Mouse (Mus musculus): Measurements from ENCODE around the gene Atad2b. TPM values are rescaled to one million over a fixed set of nuclear protein-coding genes. Genes with fewer than 3 reads are reported as not detected.

The Atad2b gene
- polyA plus RNA-seq (2017; shearing (Covaris generic)): 9.2 TPM

GRCm38 (mm10) chr12:4916994-4917804, at the start of gene Atad2b:
Gene Atad2b (plus strand): TSS chr12:4917353.

GRCm38 (mm10) chr12:4874161-4874927, 42.8 kb upstream of the Atad2b start, which contains the start of gene Mfsd2b:
Gene Mfsd2b (minus strand): TSS chr12:4874359.

GRCm38 (mm10) chr12:4906951-4907906, 9.9 kb upstream of the Atad2b start, which contains the start of gene Ubxn2a:
Gene Ubxn2a (minus strand): TSS chr12:4907705.

Other genes starting within 250 kb of the Atad2b start
- gene Fam228a, start 178.9 kb upstream of the Atad2b start, polyA plus RNA-seq (2017; shearing (Covaris generic)): not detected
- not detected for gene Pfn4, start 148.3 kb upstream of the Atad2b start, polyA plus RNA-seq (2017; shearing (Covaris generic))
- not detected for gene Fam228b, start 148.1 kb upstream of the Atad2b start, polyA plus RNA-seq (2017; shearing (Covaris generic))
- gene Sf3b6, start 99.8 kb upstream of the Atad2b start, polyA plus RNA-seq (2017; shearing (Covaris generic)): 400 TPM
- gene Fkbp1b, start 75.8 kb upstream of the Atad2b start, polyA plus RNA-seq (2017; shearing (Covaris generic)): not detected
- gene Wdcp, start 74.0 kb upstream of the Atad2b start, polyA plus RNA-seq (2017; shearing (Covaris generic)): 12.1 TPM
- gene Mfsd2b, start 43.0 kb upstream of the Atad2b start, polyA plus RNA-seq (2017; shearing (Covaris generic)): 0.43 TPM
- gene Ubxn2a, start 9.6 kb upstream of the Atad2b start, polyA plus RNA-seq (2017; shearing (Covaris generic)): 17.1 TPM